Mouse (Mus musculus): Measurements from ENCODE around the gene Fbxl22. TPM values are rescaled to one million over a fixed set of nuclear protein-coding genes. Genes with fewer than 3 reads are reported as not detected.
A peak's percentile ranks its signal among the peaks of the same experiment; 100 is the strongest.

Fbxl22 gene
- polyA plus RNA-seq, 1 experiment from 2014 or later, result 66.9 TPM

DNA sequence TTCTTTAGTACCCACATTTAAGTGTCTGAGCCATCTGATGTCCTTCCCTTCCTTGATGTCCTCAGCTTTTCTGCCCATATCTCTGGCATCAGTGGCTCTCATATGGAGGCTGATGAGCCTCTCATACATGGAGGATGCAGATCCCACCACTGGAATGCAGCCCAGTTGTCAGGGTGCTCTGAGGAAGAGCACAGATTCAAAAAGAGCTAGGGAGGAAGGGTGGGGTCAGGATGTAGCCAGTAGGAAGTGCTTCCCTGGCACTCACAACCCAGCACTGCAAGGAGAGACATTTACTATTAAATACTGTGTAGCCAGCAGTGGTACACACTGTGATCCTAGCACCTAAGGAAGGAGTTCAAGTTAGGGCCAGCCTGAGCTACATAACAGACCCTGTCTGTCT is 8.0 kb downstream of the Fbxl22 start:
- no peak overlapping the region for H3K4me3 ChIP-seq
- peaks cover 85% of the 10 kb centered on the region for H3K36me3 ChIP-seq
- H3K9me3 ChIP-seq, result no peaks in the 10 kb centered on the region
- no peak overlapping the region for H3K9ac ChIP-seq
- no peak for ATAC-seq (ENCODE audit: extremely low read depth, insufficient number of reproducible peaks, low FRiP score, low TSS enrichment)
- H3K4me1 ChIP-seq, result peaks cover 42% of the 10 kb centered on the region
- no peaks in the 10 kb centered on the region for H3K27me3 ChIP-seq (replicated peaks)
- H3K27ac ChIP-seq (replicated peaks), result no peak overlapping the region
- no peak overlapping the region for H3K4me2 ChIP-seq

DNA sequence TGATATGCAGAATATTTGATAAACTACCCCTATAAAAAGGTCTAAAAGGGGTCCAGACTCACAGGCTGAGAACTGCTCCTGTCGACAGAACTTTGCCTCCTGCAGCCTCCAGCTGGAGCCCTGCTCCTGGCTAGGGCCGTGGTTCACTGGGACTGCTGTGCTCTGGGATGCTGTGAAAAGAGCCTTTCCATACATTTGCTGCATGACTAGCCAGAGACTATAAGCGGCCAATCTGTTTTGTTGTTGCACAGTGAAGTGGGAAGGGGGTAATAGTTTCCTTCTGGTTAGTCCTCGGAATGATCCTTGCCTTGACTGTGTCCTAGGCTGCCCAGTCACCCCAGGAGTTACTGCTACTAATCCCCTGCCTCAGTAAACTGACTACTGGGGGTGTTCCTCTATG is 8.4 kb downstream of the Fbxl22 start:
- no peaks in the 10 kb centered on the region for H3K9me3 ChIP-seq
- H3K4me2 ChIP-seq, result no peak overlapping the region
- no peak overlapping the region for H3K9ac ChIP-seq
- H3K27me3 ChIP-seq (replicated peaks), result no peaks in the 10 kb centered on the region
- no peak overlapping the region for H3K4me3 ChIP-seq
- peaks cover 38% of the 10 kb centered on the region for H3K4me1 ChIP-seq
- no peak overlapping the region for H3K27ac ChIP-seq (replicated peaks)
- peaks cover 89% of the 10 kb centered on the region for H3K36me3 ChIP-seq
- WGBS, result 74% methylated on average over 4 of the region's 4 CpGs
- no peak for ATAC-seq (ENCODE audit: extremely low read depth, insufficient number of reproducible peaks, low FRiP score, low TSS enrichment)

DNA sequence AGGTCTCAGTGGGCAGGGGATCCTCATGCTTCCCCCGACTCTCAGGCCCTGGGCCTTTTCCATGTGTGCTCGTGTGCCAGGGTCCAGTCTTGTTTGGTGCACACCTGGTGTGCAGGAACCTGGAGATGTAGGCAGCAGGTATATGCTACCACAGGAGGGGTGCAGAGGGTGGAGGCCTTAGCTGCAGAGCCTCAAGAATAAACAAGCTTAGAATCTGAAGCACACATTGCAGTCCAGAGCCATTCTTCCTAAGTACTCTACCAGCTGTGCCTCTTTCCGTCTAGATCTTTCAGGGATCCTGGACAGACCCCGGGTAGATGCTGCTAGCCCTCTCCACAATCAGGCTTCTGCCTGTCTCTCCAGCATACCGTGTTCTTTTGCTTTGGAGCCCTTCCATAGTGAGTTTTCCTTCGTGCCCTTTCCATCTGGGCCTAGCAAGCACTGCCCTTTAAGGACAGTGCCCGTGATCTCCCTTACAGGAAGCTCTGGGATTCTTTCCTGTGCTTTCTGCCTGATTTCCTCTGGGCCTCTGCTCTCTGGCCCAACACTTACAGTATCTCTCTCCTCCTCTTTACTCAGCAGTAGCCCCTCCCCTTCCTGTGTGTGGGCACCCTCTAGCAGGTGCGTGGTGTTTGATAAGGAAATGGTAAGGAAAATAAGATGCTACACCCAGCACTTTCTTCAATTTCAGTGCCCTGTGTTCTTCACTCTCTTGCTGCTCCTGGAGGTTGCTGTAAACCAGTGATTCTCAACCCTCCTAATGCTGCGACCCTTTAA is 9.1 kb downstream of the Fbxl22 start:
- Histone ChIP-seq H3K4me2 (no peak overlapping the region), H3K9me3 (no peaks in the 10 kb centered on the region), H3K27me3 (replicated peaks) (no peaks in the 10 kb centered on the region), H3K4me1 (peaks cover 32% of the 10 kb centered on the region), H3K27ac (replicated peaks) (0 out of 2 replicates have a peak overlapping the region, but pooled peaks have one; percentile 1), H3K36me3 (peaks cover 92% of the 10 kb centered on the region), H3K4me3 (no peak overlapping the region), H3K9ac (no peak overlapping the region)
- ATAC-seq (ENCODE audit: extremely low read depth, insufficient number of reproducible peaks, low FRiP score, low TSS enrichment), result no peak
- WGBS, result 71% methylated on average over 9 of the region's 9 CpGs

DNA sequence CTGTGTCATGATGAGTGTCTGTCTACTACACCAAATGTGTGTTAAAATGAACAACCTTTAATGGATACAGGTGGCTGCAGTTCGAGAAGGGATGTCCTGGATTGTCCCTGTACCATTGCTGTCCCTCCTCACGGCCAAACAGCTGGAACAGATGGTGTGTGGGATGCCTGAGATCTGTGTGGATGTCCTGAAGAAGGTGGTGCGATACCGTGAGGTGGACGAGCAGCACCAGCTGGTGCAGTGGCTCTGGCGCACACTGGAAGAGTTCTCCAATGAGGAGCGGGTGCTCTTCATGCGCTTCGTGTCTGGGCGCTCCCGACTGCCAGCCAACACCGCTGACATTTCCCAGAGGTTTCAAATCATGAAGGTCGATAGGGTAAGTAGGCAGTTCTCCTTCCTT is 9.9 kb downstream of the Fbxl22 start:
- Histone ChIP-seq H3K4me2 (no peak overlapping the region), H3K9me3 (no peaks in the 10 kb centered on the region), H3K4me1 (peaks cover 23% of the 10 kb centered on the region), H3K27ac (replicated peaks) (no peak overlapping the region), H3K9ac (no peak overlapping the region), H3K36me3 (peaks cover 90% of the 10 kb centered on the region), H3K27me3 (replicated peaks) (no peaks in the 10 kb centered on the region), H3K4me3 (no peak overlapping the region)
- 86% methylated on average over 13 of the region's 13 CpGs for WGBS
- no peak for ATAC-seq (ENCODE audit: extremely low read depth, insufficient number of reproducible peaks, low FRiP score, low TSS enrichment)

DNA sequence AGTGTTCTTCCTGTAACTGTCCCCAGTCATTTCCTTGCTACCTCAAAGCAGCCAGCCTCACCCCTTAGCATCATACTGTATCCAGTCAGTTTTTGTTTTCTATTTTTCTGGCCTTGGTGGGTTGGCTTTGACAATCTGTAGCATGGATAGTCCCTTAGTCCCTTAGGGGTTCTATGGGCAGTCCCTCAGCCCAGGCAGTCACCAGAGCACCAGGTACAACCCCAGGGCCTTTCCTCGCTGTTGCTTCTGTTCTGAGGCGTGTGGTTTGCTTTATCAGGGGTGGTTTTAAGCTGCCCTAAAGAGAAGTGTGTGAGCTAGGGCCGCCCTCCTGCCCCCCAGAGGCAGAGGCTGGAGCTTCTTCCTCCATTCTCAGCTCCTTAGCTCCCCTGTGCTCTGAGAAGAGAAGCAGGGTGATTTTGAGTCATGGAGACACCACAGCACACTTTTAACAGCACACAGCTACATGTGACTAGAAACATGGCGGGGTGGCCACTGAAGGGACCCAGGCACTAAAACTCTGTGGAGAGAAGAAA is 10.4 kb downstream of the Fbxl22 start:
- H3K36me3 ChIP-seq, result peaks cover 90% of the 10 kb centered on the region
- peaks cover 22% of the 10 kb centered on the region for H3K4me1 ChIP-seq
- no peak overlapping the region for H3K4me3 ChIP-seq
- no peaks in the 10 kb centered on the region for H3K9me3 ChIP-seq
- no peak overlapping the region for H3K4me2 ChIP-seq
- H3K9ac ChIP-seq, result no peak overlapping the region
- H3K27ac ChIP-seq (replicated peaks), result 0 out of 2 replicates have a peak overlapping the region, but pooled peaks have one; percentile 2
- no peaks in the 10 kb centered on the region for H3K27me3 ChIP-seq (replicated peaks)
- WGBS, result 74% methylated on average over 4 of the region's 4 CpGs
- ATAC-seq (ENCODE audit: extremely low read depth, insufficient number of reproducible peaks, low FRiP score, low TSS enrichment), result no peak

DNA sequence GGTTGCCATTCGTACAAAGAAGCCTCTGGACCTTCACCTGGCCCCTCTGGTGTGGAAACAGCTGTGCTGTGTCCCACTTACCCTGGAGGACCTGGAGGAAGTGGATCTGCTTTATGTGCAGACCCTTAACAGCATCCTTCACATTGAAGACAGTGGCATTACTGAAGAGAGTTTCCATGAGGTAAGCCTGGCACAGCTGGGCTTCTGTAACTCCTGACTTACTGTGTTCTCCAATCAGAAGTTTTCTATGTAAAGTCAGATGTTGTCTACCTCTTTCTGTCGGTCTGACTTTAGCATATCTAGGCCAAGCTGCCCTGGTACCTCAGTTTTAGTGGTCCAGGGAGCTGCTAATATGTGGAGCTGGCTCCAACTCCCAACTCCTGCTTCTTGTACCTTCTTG is 13.1 kb downstream of the Fbxl22 start:
- no peak overlapping the region for H3K4me2 ChIP-seq
- no peaks in the 10 kb centered on the region for H3K27me3 ChIP-seq (replicated peaks)
- H3K9ac ChIP-seq, result no peak overlapping the region
- no peak overlapping the region for H3K27ac ChIP-seq (replicated peaks)
- H3K9me3 ChIP-seq, result no peaks in the 10 kb centered on the region
- peaks cover 89% of the 10 kb centered on the region for H3K36me3 ChIP-seq
- no peak for ATAC-seq (ENCODE audit: extremely low read depth, insufficient number of reproducible peaks, low FRiP score, low TSS enrichment)
- H3K4me1 ChIP-seq, result peaks cover 15% of the 10 kb centered on the region
- no peak overlapping the region for H3K4me3 ChIP-seq
- WGBS, result 80% methylated on average over 2 of the region's 2 CpGs

DNA sequence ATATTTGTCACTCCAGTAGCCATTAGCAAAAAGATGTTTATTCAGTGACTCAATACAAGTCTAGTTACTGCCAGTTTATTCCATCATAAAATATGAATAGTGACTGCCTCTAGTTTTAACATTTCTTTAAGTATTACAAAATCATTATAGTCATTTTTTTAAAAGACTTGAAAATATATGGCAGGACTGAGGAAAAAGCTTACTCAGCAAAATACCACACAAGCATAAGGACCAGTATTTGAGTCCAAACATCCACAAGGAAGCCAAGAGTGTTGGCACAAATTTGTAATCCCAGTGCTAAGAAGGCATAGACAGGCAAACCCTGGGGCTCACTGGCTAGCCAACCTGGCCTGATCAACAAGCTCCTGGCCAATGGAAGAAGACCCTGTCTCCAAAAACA is 20.4 kb downstream of the Fbxl22 start:
- no peak for ATAC-seq (ENCODE audit: extremely low read depth, insufficient number of reproducible peaks, low FRiP score, low TSS enrichment)
- no peak overlapping the region for H3K4me2 ChIP-seq
- no peaks in the 10 kb centered on the region for H3K27me3 ChIP-seq (replicated peaks)
- peaks cover 98% of the 10 kb centered on the region for H3K36me3 ChIP-seq
- H3K4me3 ChIP-seq, result no peak overlapping the region
- H3K9me3 ChIP-seq, result no peaks in the 10 kb centered on the region
- no peaks in the 10 kb centered on the region for H3K4me1 ChIP-seq
- H3K9ac ChIP-seq, result no peak overlapping the region
- H3K27ac ChIP-seq (replicated peaks), result no peak overlapping the region

DNA sequence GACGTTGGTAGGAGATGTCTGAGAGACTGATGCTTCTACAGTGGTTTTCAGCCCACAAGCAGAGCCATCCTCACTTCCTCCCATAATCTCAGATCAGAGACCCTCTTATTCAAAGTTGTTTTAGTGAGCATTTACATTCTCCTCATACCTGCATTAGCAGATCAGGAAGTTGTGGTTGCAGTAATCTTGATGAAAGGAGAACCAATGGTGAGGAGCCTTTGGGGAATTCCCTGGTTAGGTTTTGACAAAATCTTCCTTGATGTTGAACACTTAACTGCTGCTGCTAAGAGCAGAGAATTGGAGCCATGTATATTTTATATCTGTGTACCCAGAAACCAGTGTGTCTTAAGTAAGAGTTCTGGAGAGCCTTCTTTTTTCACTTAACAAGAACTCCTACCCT is 22.0 kb downstream of the Fbxl22 start:
- 71% methylated on average over 1 of the region's 1 CpGs for WGBS
- H3K36me3 ChIP-seq, result peaks cover 97% of the 10 kb centered on the region
- H3K4me2 ChIP-seq, result no peak overlapping the region
- no peaks in the 10 kb centered on the region for H3K27me3 ChIP-seq (replicated peaks)
- H3K27ac ChIP-seq (replicated peaks), result no peak overlapping the region
- H3K9me3 ChIP-seq, result no peaks in the 10 kb centered on the region
- no peaks in the 10 kb centered on the region for H3K4me1 ChIP-seq
- ATAC-seq (ENCODE audit: extremely low read depth, insufficient number of reproducible peaks, low FRiP score, low TSS enrichment), result no peak
- no peak overlapping the region for H3K9ac ChIP-seq
- no peak overlapping the region for H3K4me3 ChIP-seq

DNA sequence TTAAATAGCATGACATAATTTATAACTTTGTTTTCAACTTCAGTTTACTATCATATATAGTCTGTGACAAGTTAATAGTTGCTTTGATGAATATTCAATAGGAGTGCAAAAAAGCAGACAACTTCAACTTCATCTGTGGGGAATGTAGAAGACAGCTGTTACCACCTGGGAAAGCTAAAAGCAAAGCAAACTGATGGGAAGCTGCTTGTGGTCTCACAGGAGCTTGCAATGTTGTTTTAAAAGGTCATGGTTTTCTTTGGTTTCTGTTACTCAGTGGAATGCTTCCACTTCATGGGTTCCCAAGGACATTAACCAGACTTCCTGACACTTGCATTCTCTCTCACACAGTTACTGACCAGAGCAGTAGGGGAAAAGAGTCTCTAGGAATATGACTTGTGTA is 25.6 kb downstream of the Fbxl22 start:
- Histone ChIP-seq H3K4me2 (no peak overlapping the region), H3K9ac (no peak overlapping the region), H3K9me3 (no peaks in the 10 kb centered on the region), H3K4me3 (no peak overlapping the region), H3K27ac (replicated peaks) (no peak overlapping the region), H3K27me3 (replicated peaks) (no peaks in the 10 kb centered on the region), H3K36me3 (peaks cover 98% of the 10 kb centered on the region), H3K4me1 (no peaks in the 10 kb centered on the region)
- ATAC-seq (ENCODE audit: extremely low read depth, insufficient number of reproducible peaks, low FRiP score, low TSS enrichment), result no peak

DNA sequence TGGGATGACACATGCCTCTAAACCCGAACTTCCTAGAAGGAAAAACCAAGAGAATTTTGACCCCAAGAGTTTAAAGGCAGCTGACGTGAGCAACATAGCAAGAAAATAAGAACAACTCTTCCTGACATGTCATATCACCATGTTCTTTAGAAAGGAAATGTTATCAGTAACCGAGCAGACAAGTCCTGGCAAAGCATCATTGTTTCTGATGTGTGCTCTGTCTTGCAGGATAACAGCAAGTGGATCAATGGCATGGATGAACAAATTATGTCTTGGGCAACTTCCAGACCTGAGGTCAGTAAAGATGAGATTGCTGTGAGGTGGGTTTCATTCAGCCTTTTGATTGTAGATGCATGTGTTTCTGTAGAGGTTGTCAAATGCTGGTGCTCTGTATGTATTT is 31.0 kb downstream of the Fbxl22 start:
- 54% methylated on average over 3 of the region's 3 CpGs for WGBS
- peaks cover 83% of the 10 kb centered on the region for H3K36me3 ChIP-seq

DNA sequence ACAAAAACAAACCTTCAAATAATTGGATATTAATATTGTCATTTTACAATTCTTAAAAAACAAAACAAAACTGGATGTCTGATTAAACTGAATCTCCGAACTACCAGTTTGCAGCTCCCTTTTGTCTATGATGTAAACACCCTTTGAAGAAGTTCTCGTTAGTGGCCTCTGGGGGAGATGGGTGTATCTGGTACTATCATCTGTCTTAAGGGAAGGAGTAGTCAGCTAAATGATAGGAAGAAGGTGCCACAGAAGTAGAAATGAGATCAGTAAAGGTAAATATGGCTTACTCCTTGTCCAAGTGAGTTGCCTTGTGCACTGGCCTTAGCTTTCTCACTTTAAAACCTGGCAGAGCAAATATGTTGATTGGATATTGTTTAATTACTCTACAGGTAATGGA is 36.6 kb downstream of the Fbxl22 start:
- WGBS, result 71% methylated on average over 2 of the region's 2 CpGs
- H3K36me3 ChIP-seq, result peaks cover 76% of the 10 kb centered on the region
- H3K4me3 ChIP-seq, result no peak overlapping the region
- no peaks in the 10 kb centered on the region for H3K9me3 ChIP-seq
- no peak overlapping the region for H3K4me2 ChIP-seq
- H3K9ac ChIP-seq, result no peak overlapping the region
- no peaks in the 10 kb centered on the region for H3K27me3 ChIP-seq (replicated peaks)
- no peaks in the 10 kb centered on the region for H3K4me1 ChIP-seq
- ATAC-seq (ENCODE audit: extremely low read depth, insufficient number of reproducible peaks, low FRiP score, low TSS enrichment), result no peak
- no peak overlapping the region for H3K27ac ChIP-seq (replicated peaks)

More for the DNA sequence above, 31.0 kb downstream of the Fbxl22 start:
- no peaks in the 10 kb centered on the region for H3K27me3 ChIP-seq (replicated peaks)
- no peak overlapping the region for H3K4me2 ChIP-seq
- no peaks in the 10 kb centered on the region for H3K9me3 ChIP-seq
- no peak overlapping the region for H3K9ac ChIP-seq
- ATAC-seq (ENCODE audit: extremely low read depth, insufficient number of reproducible peaks, low FRiP score, low TSS enrichment), result no peak
- no peak overlapping the region for H3K4me3 ChIP-seq
- no peaks in the 10 kb centered on the region for H3K4me1 ChIP-seq
- H3K27ac ChIP-seq (replicated peaks), result no peak overlapping the region

DNA sequence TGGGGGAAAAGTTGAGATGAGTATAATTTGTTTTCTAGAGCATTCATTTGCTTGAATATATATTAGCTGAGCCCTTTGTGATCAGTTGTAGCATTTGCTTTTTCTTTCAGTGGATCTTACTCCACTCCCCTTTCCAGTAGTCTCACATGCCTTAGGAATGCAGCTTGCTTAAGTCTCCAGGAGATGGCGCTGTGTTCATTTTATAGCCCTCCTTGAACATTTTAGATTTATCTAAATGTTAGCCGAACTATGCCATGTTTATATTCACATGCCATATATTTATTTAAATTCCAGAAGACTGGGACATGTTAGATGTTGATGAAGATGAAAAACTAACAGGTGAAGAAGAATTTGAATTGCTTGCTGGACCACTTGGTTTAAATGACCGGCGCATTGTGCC is 49.3 kb downstream of the Fbxl22 start:
- no peaks in the 10 kb centered on the region for H3K4me1 ChIP-seq
- no peak overlapping the region for H3K4me2 ChIP-seq
- 56% methylated on average over 4 of the region's 4 CpGs for WGBS
- H3K9me3 ChIP-seq, result no peaks in the 10 kb centered on the region
- no peak overlapping the region for H3K27ac ChIP-seq (replicated peaks)
- H3K4me3 ChIP-seq, result no peak overlapping the region
- H3K36me3 ChIP-seq, result peaks cover 68% of the 10 kb centered on the region
- no peaks in the 10 kb centered on the region for H3K27me3 ChIP-seq (replicated peaks)
- H3K9ac ChIP-seq, result no peak overlapping the region
- no peak for ATAC-seq (ENCODE audit: extremely low read depth, insufficient number of reproducible peaks, low FRiP score, low TSS enrichment)

Measured in heart, embryonic 13.5 days (tissue).